Mouse (Mus musculus) forebrain, embryonic 15.5 days (tissue): ENCODE results near the gene Ptpn14. TPM values are rescaled to one million over a fixed set of nuclear protein-coding genes. Genes with fewer than 3 reads are reported as not detected.

Source experiments
- ATAC-seq: fragments of 200-750 bp; cut with Nextera tagmentation; replicated peaks from 2 replicates; pipeline ENCODE4 v1.8.0; 2017; ENCODE audit warnings: mild to moderate bottlenecking, moderate TSS enrichment, moderate library complexity
- H3K27ac ChIP-seq: fragments of 300-500 bp; sonication (generic); replicated peaks from 2 replicates; pipeline ENCODE4 v1.5.1; 2015; ENCODE audit warnings: mild to moderate bottlenecking, inconsistent platforms
- H3K27me3 ChIP-seq: fragments of 300-500 bp; sonication (generic); 2 replicates; pipeline ENCODE4 v1.6.1; 2015; ENCODE audit warnings: inconsistent platforms
- H3K36me3 ChIP-seq: fragments of 300-500 bp; sonication (generic); 2 replicates; pipeline ENCODE4 v1.6.1; 2015; ENCODE audit warnings: mild to moderate bottlenecking, inconsistent platforms
- H3K4me1 ChIP-seq: fragments of 300-500 bp; sonication (generic); 2 replicates; pipeline ENCODE4 v1.6.1; 2015; ENCODE audit warnings: inconsistent platforms
- H3K4me2 ChIP-seq: fragments of 300-500 bp; sonication (generic); replicated peaks from 2 replicates; pipeline ENCODE4 v1.6.1; 2015; ENCODE audit warnings: mild to moderate bottlenecking, inconsistent platforms
- H3K4me3 ChIP-seq: fragments of 300-500 bp; sonication (generic); 2 replicates; pipeline ENCODE4 v1.5.1; 2015; ENCODE audit warnings: mild to moderate bottlenecking, inconsistent platforms
- H3K9ac ChIP-seq: fragments of 300-500 bp; sonication (generic); replicated peaks from 2 replicates; pipeline ENCODE4 v1.6.1; 2015; ENCODE audit warnings: mild to moderate bottlenecking, inconsistent platforms
- H3K9me3 ChIP-seq: fragments of 300-500 bp; sonication (generic); 2 replicates; pipeline ENCODE4 v1.6.1; 2016; ENCODE audit warnings: inconsistent platforms
- WGBS: fragments of 180-500 bp; shearing (Covaris S2); methylation state at CpG from one replicate; pipeline ENCODE4 v1.1.7; 2015; ENCODE audit warnings: mixed read lengths; 5-methylcytosine and 5-hydroxymethylcytosine counted together
- polyA plus RNA-seq: library from polyadenylated mRNA; unstranded; fragments of >200 nt; fragmentation: Nextera tagmentation; extraction: Ambion mirVana; gene quantifications from 2 replicates; pipeline ENCODE4 v1.2.1, GENCODE M21; 2015

Gene Ptpn14
- polyA plus RNA-seq, 1 experiment from 2014 or later: 0.64 TPM

DNA sequence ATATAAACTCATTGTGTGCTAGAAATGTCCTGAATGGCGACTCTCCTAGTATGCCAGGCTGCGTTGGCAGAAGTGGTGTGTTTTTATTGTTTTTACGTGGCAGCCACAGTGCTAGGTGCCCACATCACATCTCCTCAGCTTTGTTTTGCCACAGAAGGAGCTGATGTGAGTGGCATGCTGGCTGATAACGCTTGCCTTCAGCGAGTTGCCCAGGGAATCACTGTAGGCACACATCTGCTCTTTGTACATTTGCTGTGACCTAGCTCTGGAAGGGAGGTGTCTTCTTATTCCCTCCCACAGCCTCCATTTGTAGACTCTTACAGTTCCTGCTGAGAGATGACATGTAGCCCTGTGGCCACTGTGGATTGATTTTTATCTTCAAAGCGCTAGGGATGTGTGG lies 24.2 kb downstream of the Ptpn14 start:
- no peak overlapping the region for H3K4me2 ChIP-seq
- H3K27ac ChIP-seq: no peak overlapping the region
- no peak for ATAC-seq
- WGBS: 76% methylated on average over 6 of the region's 6 CpGs
- H3K9ac ChIP-seq: no peak overlapping the region
- no peaks in the 10 kb centered on the region for H3K9me3 ChIP-seq
- H3K27me3 ChIP-seq: no peaks in the 10 kb centered on the region
- no peak overlapping the region for H3K4me3 ChIP-seq
- H3K4me1 ChIP-seq: 0 out of 2 replicates have a peak, but pooled peaks cover 3% of the 10 kb centered on the region
- no peaks in the 10 kb centered on the region for H3K36me3 ChIP-seq

DNA sequence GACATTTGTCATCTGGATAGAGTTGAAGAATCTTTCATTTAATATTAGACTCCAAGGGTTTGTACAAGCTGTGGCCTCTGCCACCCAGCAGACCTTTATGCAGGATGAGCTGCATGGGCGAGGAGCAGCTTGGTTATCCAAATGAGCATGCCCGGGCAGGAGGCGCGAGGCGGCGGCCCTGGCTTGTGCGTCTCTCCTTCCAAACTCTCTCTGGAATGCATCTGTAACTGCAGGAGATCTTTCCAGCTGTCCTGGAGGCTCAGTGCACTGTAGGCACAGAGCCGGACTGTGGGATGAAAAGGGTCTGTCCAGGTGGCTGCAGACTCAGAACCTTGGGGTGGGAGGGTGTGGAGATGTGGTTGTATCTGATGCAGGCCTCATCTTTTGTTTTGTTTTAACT lies 27.0 kb downstream of the Ptpn14 start:
- 63% methylated on average over 8 of the region's 8 CpGs for WGBS
- Histone ChIP-seq H3K4me1 (0 out of 2 replicates have a peak, but pooled peaks cover 3% of the 10 kb centered on the region), H3K9ac (no peak overlapping the region), H3K27ac (no peak overlapping the region), H3K4me3 (no peak overlapping the region), H3K27me3 (no peaks in the 10 kb centered on the region), H3K4me2 (no peak overlapping the region), H3K36me3 (no peaks in the 10 kb centered on the region), H3K9me3 (no peaks in the 10 kb centered on the region)
- no peak for ATAC-seq

DNA sequence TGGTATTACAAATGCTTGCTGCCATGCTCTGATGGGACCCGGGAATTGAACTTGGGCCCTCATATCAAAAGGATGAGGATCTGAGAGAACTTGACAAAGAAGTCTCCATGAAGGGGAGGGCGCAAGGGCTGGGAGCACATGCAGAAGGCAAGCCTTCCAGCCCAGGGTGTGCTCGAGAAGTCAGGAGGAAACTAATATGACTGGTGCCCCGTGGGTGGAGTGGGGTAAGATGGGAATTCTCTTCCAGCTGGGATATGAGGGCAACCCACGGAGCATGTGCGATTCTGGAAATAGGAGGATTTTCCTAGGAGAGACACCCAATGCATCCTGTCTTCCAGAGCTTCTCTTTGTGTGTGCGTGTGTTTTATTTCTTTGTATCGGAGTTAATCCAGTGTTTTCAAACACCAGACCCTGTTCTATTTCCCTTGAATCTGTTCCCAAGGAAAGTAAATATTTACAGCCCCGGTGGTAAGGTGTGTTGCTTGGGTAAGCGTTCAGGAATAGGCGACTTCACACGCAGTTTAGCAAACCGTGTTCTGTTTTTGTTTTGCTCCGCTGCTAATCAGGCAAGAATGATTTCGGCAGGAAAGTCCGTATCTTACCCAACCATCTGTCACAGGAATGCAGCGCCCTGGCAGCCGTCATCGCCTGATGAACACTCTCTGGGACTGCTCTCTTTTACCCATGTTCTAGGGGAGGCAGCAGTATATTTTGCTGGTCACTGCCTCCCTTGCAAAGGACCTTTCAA lies 28.4 kb downstream of the Ptpn14 start:
- Histone ChIP-seq H3K27ac (no peak overlapping the region), H3K4me2 (no peak overlapping the region), H3K27me3 (no peaks in the 10 kb centered on the region), H3K9ac (no peak overlapping the region), H3K36me3 (no peaks in the 10 kb centered on the region), H3K4me1 (0 out of 2 replicates have a peak, but pooled peaks cover 3% of the 10 kb centered on the region), H3K9me3 (no peaks in the 10 kb centered on the region), H3K4me3 (no peak overlapping the region)
- 35% methylated on average over 19 of the region's 19 CpGs for WGBS
- 0 out of 2 replicates have a peak, but pooled peaks have one; percentile 51 for ATAC-seq

- WGBS: 77% methylated on average over 7 of the region's 7 CpGs
- 0 out of 2 replicates have a peak, but pooled peaks cover 3% of the 10 kb centered on the region for H3K4me1 ChIP-seq
Observed at GRCm38 (mm10) chr1:189757054-189757408, 29.0 kb downstream of the Ptpn14 start.

DNA sequence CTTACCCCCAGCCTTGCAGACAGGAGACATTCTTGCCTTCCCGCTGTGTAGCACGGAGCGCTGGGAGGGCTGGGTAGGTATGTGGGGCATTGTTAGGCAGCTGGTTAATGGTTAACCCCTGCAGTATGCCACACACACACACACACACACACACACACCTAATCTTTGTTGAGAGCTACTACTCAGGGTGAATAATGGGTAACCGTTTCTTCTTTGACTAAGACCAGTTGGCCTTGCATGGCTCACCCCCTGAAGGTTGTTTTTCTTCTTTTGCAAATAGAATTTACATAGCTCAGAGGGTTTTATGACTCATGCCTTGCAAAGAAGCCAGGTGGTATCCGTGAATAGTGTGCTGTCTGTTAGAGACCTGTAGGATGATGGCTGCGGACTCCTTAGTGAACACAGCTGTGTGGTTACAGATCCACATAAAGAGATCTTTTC lies 33.5 kb downstream of the Ptpn14 start:
- WGBS: 11% methylated on average over 6 of the region's 6 CpGs
- Histone ChIP-seq H3K4me2 (no peak overlapping the region), H3K4me1 (no peaks in the 10 kb centered on the region)

More at GRCm38 (mm10) chr1:189757054-189757408, 29.0 kb downstream of the Ptpn14 start:
- H3K36me3 ChIP-seq: no peaks in the 10 kb centered on the region
- no peak overlapping the region for H3K27ac ChIP-seq
- no peak overlapping the region for H3K4me3 ChIP-seq
- H3K4me2 ChIP-seq: no peak overlapping the region
- no peak for ATAC-seq
- H3K27me3 ChIP-seq: no peaks in the 10 kb centered on the region
- no peaks in the 10 kb centered on the region for H3K9me3 ChIP-seq
- H3K9ac ChIP-seq: no peak overlapping the region

DNA sequence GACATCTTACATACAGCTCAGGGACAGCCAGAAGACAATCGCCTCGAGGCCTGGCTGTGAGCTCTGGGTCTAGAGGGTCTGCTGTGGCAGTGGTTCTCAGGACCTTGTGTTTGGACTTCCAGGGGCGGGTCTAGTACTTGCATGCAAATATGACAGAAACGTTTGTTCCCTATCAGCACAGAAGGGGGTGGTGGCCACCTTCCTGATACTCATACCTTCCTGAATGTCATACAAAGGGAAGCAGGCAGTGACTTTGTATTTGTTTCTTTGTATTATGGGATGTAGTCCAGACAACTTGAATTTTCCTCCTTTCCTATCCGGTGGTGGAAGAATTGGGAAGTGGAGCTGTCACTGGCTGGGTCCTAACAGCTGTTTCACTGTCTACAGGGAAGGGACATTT lies 36.2 kb downstream of the Ptpn14 start:
- no peak overlapping the region for H3K27ac ChIP-seq
- no peaks in the 10 kb centered on the region for H3K4me1 ChIP-seq
- H3K27me3 ChIP-seq: no peaks in the 10 kb centered on the region
- no peak overlapping the region for H3K4me3 ChIP-seq
- no peaks in the 10 kb centered on the region for H3K9me3 ChIP-seq
- WGBS: 78% methylated on average over 5 of the region's 5 CpGs
- ATAC-seq: no peak
- H3K9ac ChIP-seq: no peak overlapping the region
- H3K36me3 ChIP-seq: no peaks in the 10 kb centered on the region
- H3K4me2 ChIP-seq: no peak overlapping the region

More for the DNA sequence above, 33.5 kb downstream of the Ptpn14 start:
- Histone ChIP-seq H3K4me3 (no peak overlapping the region), H3K36me3 (no peaks in the 10 kb centered on the region), H3K9ac (no peak overlapping the region), H3K27ac (no peak overlapping the region), H3K9me3 (no peaks in the 10 kb centered on the region), H3K27me3 (no peaks in the 10 kb centered on the region)
- ATAC-seq: no peak

GRCm38 (mm10) chr1:189767164-189767563 lies 39.1 kb downstream of the Ptpn14 start:
- H3K4me1 ChIP-seq: no peaks in the 10 kb centered on the region
- H3K36me3 ChIP-seq: no peaks in the 10 kb centered on the region
- H3K27me3 ChIP-seq: no peaks in the 10 kb centered on the region
- ATAC-seq: no peak
- H3K4me3 ChIP-seq: no peak overlapping the region
- H3K9me3 ChIP-seq: no peaks in the 10 kb centered on the region
- H3K4me2 ChIP-seq: no peak overlapping the region
- H3K27ac ChIP-seq: no peak overlapping the region
- no peak overlapping the region for H3K9ac ChIP-seq
- WGBS: 61% methylated on average over 10 of the region's 10 CpGs

DNA sequence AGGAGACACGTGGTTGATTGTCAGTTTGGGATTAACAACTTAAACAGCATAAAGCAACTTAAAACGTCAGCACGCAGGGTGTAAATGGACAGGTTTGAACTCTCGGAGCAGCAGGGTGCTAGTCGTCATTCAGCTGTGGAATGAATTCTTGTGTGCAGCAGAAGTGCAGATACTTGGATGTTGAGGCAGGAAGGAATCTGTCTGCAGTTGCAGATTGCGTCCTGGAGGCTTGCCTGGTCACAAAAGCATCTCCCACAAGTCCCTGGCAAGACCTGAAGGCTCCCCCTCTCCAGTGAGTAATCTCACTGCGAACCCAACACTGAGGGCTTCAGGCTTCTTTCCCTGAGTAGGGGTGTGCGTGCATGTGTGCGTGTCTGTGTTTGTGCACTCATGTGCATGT lies 39.8 kb downstream of the Ptpn14 start:
- Histone ChIP-seq H3K4me3 (no peak overlapping the region), H3K9me3 (no peaks in the 10 kb centered on the region), H3K4me1 (no peaks in the 10 kb centered on the region), H3K36me3 (no peaks in the 10 kb centered on the region), H3K4me2 (no peak overlapping the region), H3K27me3 (no peaks in the 10 kb centered on the region), H3K9ac (no peak overlapping the region), H3K27ac (no peak overlapping the region)
- no peak for ATAC-seq
- 47% methylated on average over 9 of the region's 9 CpGs for WGBS

GRCm38 (mm10) chr1:189770516-189770915 lies 42.4 kb downstream of the Ptpn14 start:
- no peaks in the 10 kb centered on the region for H3K27me3 ChIP-seq
- 85% methylated on average over 3 of the region's 3 CpGs for WGBS
- no peak for ATAC-seq

GRCm38 (mm10) chr1:189772707-189773106 lies 44.6 kb downstream of the Ptpn14 start:
- no peaks in the 10 kb centered on the region for H3K4me1 ChIP-seq
- no peak for ATAC-seq
- no peak overlapping the region for H3K4me3 ChIP-seq
- no peaks in the 10 kb centered on the region for H3K36me3 ChIP-seq
- no peaks in the 10 kb centered on the region for H3K27me3 ChIP-seq
- H3K27ac ChIP-seq: no peak overlapping the region
- WGBS: 91% methylated on average over 10 of the region's 10 CpGs
- H3K4me2 ChIP-seq: no peak overlapping the region
- H3K9me3 ChIP-seq: no peaks in the 10 kb centered on the region
- H3K9ac ChIP-seq: no peak overlapping the region

More at GRCm38 (mm10) chr1:189770516-189770915, 42.4 kb downstream of the Ptpn14 start:
- no peaks in the 10 kb centered on the region for H3K4me1 ChIP-seq
- H3K27ac ChIP-seq: no peak overlapping the region
- H3K4me3 ChIP-seq: no peak overlapping the region
- no peak overlapping the region for H3K4me2 ChIP-seq
- H3K9me3 ChIP-seq: no peaks in the 10 kb centered on the region
- no peaks in the 10 kb centered on the region for H3K36me3 ChIP-seq
- H3K9ac ChIP-seq: no peak overlapping the region

- WGBS: 82% methylated on average over 1 of the region's 1 CpGs
- Histone ChIP-seq H3K27ac (no peak overlapping the region), H3K4me3 (no peak overlapping the region), H3K27me3 (no peaks in the 10 kb centered on the region), H3K9ac (no peak overlapping the region), H3K36me3 (no peaks in the 10 kb centered on the region), H3K4me1 (no peaks in the 10 kb centered on the region), H3K4me2 (no peak overlapping the region), H3K9me3 (no peaks in the 10 kb centered on the region)
- no peak for ATAC-seq
Observed at GRCm38 (mm10) chr1:189774778-189775177, 46.7 kb downstream of the Ptpn14 start.

GRCm38 (mm10) chr1:189777207-189777606 lies 49.1 kb downstream of the Ptpn14 start:
- WGBS: 90% methylated on average over 6 of the region's 6 CpGs
- no peak overlapping the region for H3K27ac ChIP-seq
- H3K9ac ChIP-seq: no peak overlapping the region
- H3K36me3 ChIP-seq: no peaks in the 10 kb centered on the region
- no peak overlapping the region for H3K4me2 ChIP-seq
- H3K27me3 ChIP-seq: peaks cover 9% of the 10 kb centered on the region; the same call in 1 of the 2 replicates
- H3K4me3 ChIP-seq: no peak overlapping the region
- ATAC-seq: no peak
- H3K9me3 ChIP-seq: no peaks in the 10 kb centered on the region
- no peaks in the 10 kb centered on the region for H3K4me1 ChIP-seq

GRCm38 (mm10) chr1:189778343-189778742 lies 50.3 kb downstream of the Ptpn14 start:
- ATAC-seq: no peak
- Histone ChIP-seq H3K36me3 (no peaks in the 10 kb centered on the region), H3K9ac (no peak overlapping the region), H3K27ac (no peak overlapping the region), H3K4me3 (no peak overlapping the region), H3K4me2 (no peak overlapping the region), H3K4me1 (no peaks in the 10 kb centered on the region), H3K9me3 (no peaks in the 10 kb centered on the region), H3K27me3 (peaks cover 11% of the 10 kb centered on the region; the same call in 1 of the 2 replicates)
- 55% methylated on average over 5 of the region's 5 CpGs for WGBS
